Mouse (Mus musculus): ENCODE measurements around the gene Sh3bp5l. TPM values are rescaled to one million over a fixed set of nuclear protein-coding genes. Genes with fewer than 3 reads are reported as not detected.

Sh3bp5l gene
- polyA plus RNA-seq, 1 experiment = 30.8 TPM

- Histone ChIP-seq H3K79me3 (ENCODE audit: low read depth) (peaks cover 34% of the 10 kb centered on the region), H3K27me3 (ENCODE audit: control insufficient read depth, insufficient read depth, insufficient read length) (no peaks in the 10 kb centered on the region), H3K4me3 (ENCODE audit: insufficient read depth, poor library complexity, severe bottlenecking) (no peak overlapping the region), H3K36me3 (ENCODE audit: control insufficient read depth, insufficient read depth) (peaks cover 47% of the 10 kb centered on the region), H3K79me2 (ENCODE audit: control insufficient read depth, insufficient read depth) (peaks cover 61% of the 10 kb centered on the region), H3ac (ENCODE audit: control insufficient read depth, insufficient read length, low read depth) (no peak overlapping the region)
- TF ChIP-seq CTCF (IDR thresholded peaks at IDR 0.05; ENCODE audit: control insufficient read depth, insufficient read depth, insufficient read length) = no peak
- peak; percentile 16 for TF ChIP-seq MAX (IDR thresholded peaks at IDR 0.05)
- TF ChIP-seq CEBPB (IDR thresholded peaks at IDR 0.05; ENCODE audit: low read depth) = no peak
- peak; percentile 19 for TF ChIP-seq MYOD1 (IDR thresholded peaks at IDR 0.05; ENCODE audit: control insufficient read depth, insufficient read length, low read depth)
- peak; percentile 65 for TF ChIP-seq FOSL1 (IDR thresholded peaks at IDR 0.05; ENCODE audit: insufficient read depth, low read length, poor library complexity, severe bottlenecking)
- no peak for TF ChIP-seq MYOG (IDR thresholded peaks at IDR 0.05; ENCODE audit: control insufficient read depth, extremely low read depth, insufficient read length)
- TF ChIP-seq USF1 (IDR thresholded peaks at IDR 0.05; ENCODE audit: low read depth) = no peak
These were observed 4.2 kb downstream of the Sh3bp5l start for GRCm38 (mm10) chr11:58334746-58335145.

- H3K79me2 ChIP-seq (ENCODE audit: control insufficient read depth, insufficient read depth) = no peaks in the 10 kb centered on the region
- H3K4me3 ChIP-seq (ENCODE audit: insufficient read depth, poor library complexity, severe bottlenecking) = no peak overlapping the region
- H3K36me3 ChIP-seq (ENCODE audit: control insufficient read depth, insufficient read depth) = peaks cover 27% of the 10 kb centered on the region
- no peaks in the 10 kb centered on the region for H3K79me3 ChIP-seq (ENCODE audit: low read depth)
- H3K27me3 ChIP-seq (ENCODE audit: control insufficient read depth, insufficient read depth, insufficient read length) = no peaks in the 10 kb centered on the region
- TF ChIP-seq CTCF (IDR thresholded peaks at IDR 0.05; ENCODE audit: control insufficient read depth, insufficient read depth, insufficient read length) (no peak), MYOG (IDR thresholded peaks at IDR 0.05; ENCODE audit: control insufficient read depth, extremely low read depth, insufficient read length) (no peak), MYOD1 (IDR thresholded peaks at IDR 0.05; ENCODE audit: control insufficient read depth, insufficient read length, low read depth) (no peak), FOSL1 (IDR thresholded peaks at IDR 0.05; ENCODE audit: insufficient read depth, low read length, poor library complexity, severe bottlenecking) (no peak), USF1 (IDR thresholded peaks at IDR 0.05; ENCODE audit: low read depth) (no peak), MAX (IDR thresholded peaks at IDR 0.05) (no peak), CEBPB (IDR thresholded peaks at IDR 0.05; ENCODE audit: low read depth) (no peak)
- H3ac ChIP-seq (ENCODE audit: control insufficient read depth, insufficient read length, low read depth) = no peak overlapping the region
These were observed 16.2 kb downstream of the Sh3bp5l start for GRCm38 (mm10) chr11:58346745-58347144.

GRCm38 (mm10) chr11:58350628-58351027, 20.1 kb downstream of the Sh3bp5l start:
- Histone ChIP-seq H3K79me3 (ENCODE audit: low read depth) (no peaks in the 10 kb centered on the region), H3ac (ENCODE audit: control insufficient read depth, insufficient read length, low read depth) (no peak overlapping the region), H3K27me3 (ENCODE audit: control insufficient read depth, insufficient read depth, insufficient read length) (no peaks in the 10 kb centered on the region), H3K36me3 (ENCODE audit: control insufficient read depth, insufficient read depth) (peaks cover 16% of the 10 kb centered on the region), H3K79me2 (ENCODE audit: control insufficient read depth, insufficient read depth) (no peaks in the 10 kb centered on the region), H3K4me3 (ENCODE audit: insufficient read depth, poor library complexity, severe bottlenecking) (no peak overlapping the region)
- no peak for TF ChIP-seq MYOD1 (IDR thresholded peaks at IDR 0.05; ENCODE audit: control insufficient read depth, insufficient read length, low read depth)
- TF ChIP-seq USF1 (IDR thresholded peaks at IDR 0.05; ENCODE audit: low read depth) = no peak
- no peak for TF ChIP-seq MAX (IDR thresholded peaks at IDR 0.05)
- no peak for TF ChIP-seq CTCF (IDR thresholded peaks at IDR 0.05; ENCODE audit: control insufficient read depth, insufficient read depth, insufficient read length)
- TF ChIP-seq FOSL1 (IDR thresholded peaks at IDR 0.05; ENCODE audit: insufficient read depth, low read length, poor library complexity, severe bottlenecking) = no peak
- no peak for TF ChIP-seq CEBPB (IDR thresholded peaks at IDR 0.05; ENCODE audit: low read depth)
- no peak for TF ChIP-seq MYOG (IDR thresholded peaks at IDR 0.05; ENCODE audit: control insufficient read depth, extremely low read depth, insufficient read length)

- Histone ChIP-seq H3K79me3 (ENCODE audit: low read depth) (no peaks in the 10 kb centered on the region), H3K4me3 (ENCODE audit: insufficient read depth, poor library complexity, severe bottlenecking) (no peak overlapping the region), H3K79me2 (ENCODE audit: control insufficient read depth, insufficient read depth) (no peaks in the 10 kb centered on the region), H3K27me3 (ENCODE audit: control insufficient read depth, insufficient read depth, insufficient read length) (no peaks in the 10 kb centered on the region), H3ac (ENCODE audit: control insufficient read depth, insufficient read length, low read depth) (no peak overlapping the region), H3K36me3 (ENCODE audit: control insufficient read depth, insufficient read depth) (peaks cover 15% of the 10 kb centered on the region)
- TF ChIP-seq CTCF (IDR thresholded peaks at IDR 0.05; ENCODE audit: control insufficient read depth, insufficient read depth, insufficient read length) (no peak), FOSL1 (IDR thresholded peaks at IDR 0.05; ENCODE audit: insufficient read depth, low read length, poor library complexity, severe bottlenecking) (no peak), MYOD1 (IDR thresholded peaks at IDR 0.05; ENCODE audit: control insufficient read depth, insufficient read length, low read depth) (no peak), MAX (IDR thresholded peaks at IDR 0.05) (no peak), CEBPB (IDR thresholded peaks at IDR 0.05; ENCODE audit: low read depth) (no peak), USF1 (IDR thresholded peaks at IDR 0.05; ENCODE audit: low read depth) (no peak), MYOG (IDR thresholded peaks at IDR 0.05; ENCODE audit: control insufficient read depth, extremely low read depth, insufficient read length) (no peak)
These were observed 20.7 kb downstream of the Sh3bp5l start for GRCm38 (mm10) chr11:58351179-58351578.

GRCm38 (mm10) chr11:58352681-58353548, 22.4 kb downstream of the Sh3bp5l start:
- no peaks in the 10 kb centered on the region for H3K79me3 ChIP-seq (ENCODE audit: low read depth)
- no peak for TF ChIP-seq USF1 (IDR thresholded peaks at IDR 0.05; ENCODE audit: low read depth)
- no peak for TF ChIP-seq MYOG (IDR thresholded peaks at IDR 0.05; ENCODE audit: control insufficient read depth, extremely low read depth, insufficient read length)
- no peak for TF ChIP-seq CTCF (IDR thresholded peaks at IDR 0.05; ENCODE audit: control insufficient read depth, insufficient read depth, insufficient read length)
- TF ChIP-seq MAX (IDR thresholded peaks at IDR 0.05) = no peak
- no peak for TF ChIP-seq CEBPB (IDR thresholded peaks at IDR 0.05; ENCODE audit: low read depth)
- no peak for TF ChIP-seq MYOD1 (IDR thresholded peaks at IDR 0.05; ENCODE audit: control insufficient read depth, insufficient read length, low read depth)
- H3K36me3 ChIP-seq (ENCODE audit: control insufficient read depth, insufficient read depth) = peaks cover 3% of the 10 kb centered on the region
- H3K4me3 ChIP-seq (ENCODE audit: insufficient read depth, poor library complexity, severe bottlenecking) = no peak overlapping the region
- H3K27me3 ChIP-seq (ENCODE audit: control insufficient read depth, insufficient read depth, insufficient read length) = no peaks in the 10 kb centered on the region
- H3K79me2 ChIP-seq (ENCODE audit: control insufficient read depth, insufficient read depth) = no peaks in the 10 kb centered on the region
- H3ac ChIP-seq (ENCODE audit: control insufficient read depth, insufficient read length, low read depth) = no peak overlapping the region

Measured in C2C12 (cell line).